Mouse (Mus musculus): ENCODE data around the gene Egfr. TPM values are rescaled to one million over a fixed set of nuclear protein-coding genes. Genes with fewer than 3 reads are reported as not detected.
A peak's percentile ranks its signal among the peaks of the same experiment; 100 is the strongest.

The Egfr gene
- total RNA-seq (2014; rRNA removed) = 15.3 and 19.4 TPM in 2 replicates
- polyA plus RNA-seq (2015; fragmentation: Nextera tagmentation; extraction: Ambion mirVana) = 5.4 and 6.6 TPM in 2 replicates

- TF ChIP-seq CTCF (IDR thresholded peaks at IDR 0.05; ENCODE audit: low read depth) = no peak
These were observed at the start of gene Egfr for GRCm38 (mm10) chr11:16752007-16752348. TSS of gene Egfr (plus strand) at chr11:16752203.

GRCm38 (mm10) chr11:16703221-16703620, 48.8 kb upstream of the Egfr start:
- no peaks in the 10 kb centered on the region for H3K27me3 ChIP-seq (ENCODE audit: insufficient read depth, low read length)
- DNase-seq (no peak), ATAC-seq (no peak)
- H3K9ac ChIP-seq = no peak overlapping the region
- H3K36me3 ChIP-seq (ENCODE audit: insufficient read depth) = no peaks in the 10 kb centered on the region
- H3K4me2 ChIP-seq (ENCODE audit: low read depth) = no peak overlapping the region
- no peaks in the 10 kb centered on the region for H3K4me1 ChIP-seq (ENCODE audit: insufficient read depth)
- WGBS = 93% methylated on average over 3 of the region's 3 CpGs
- TF ChIP-seq CTCF (IDR thresholded peaks at IDR 0.05; ENCODE audit: low read depth) = no peak
- H3K4me3 ChIP-seq (ENCODE audit: low read depth, low read length) = no peak overlapping the region
- no peak overlapping the region for H3K27ac ChIP-seq (ENCODE audit: low read depth, low read length)
- H3K9me3 ChIP-seq (ENCODE audit: low read length) = no peaks in the 10 kb centered on the region

More at GRCm38 (mm10) chr11:16752007-16752348, at the start of gene Egfr:
- Histone ChIP-seq H3K36me3 (ENCODE audit: insufficient read depth) (no peaks in the 10 kb centered on the region), H3K9me3 (ENCODE audit: low read length) (no peaks in the 10 kb centered on the region), H3K9ac (peak within 1 kb of the TSS; percentile 44), H3K4me2 (ENCODE audit: low read depth) (peak within 1 kb of the TSS; percentile 99), H3K4me1 (ENCODE audit: insufficient read depth) (peaks cover 13% of the 10 kb centered on the region; the same call in 1 of the 2 replicates), H3K4me3 (ENCODE audit: low read depth, low read length) (peak within 1 kb of the TSS; percentile 55), H3K27me3 (ENCODE audit: insufficient read depth, low read length) (peaks cover 23% of the 10 kb centered on the region), H3K27ac (ENCODE audit: low read depth, low read length) (no peak within 1 kb of the TSS)
- peak; percentile 31 for DNase-seq
- 2% methylated on average over 21 of the region's 21 CpGs for WGBS
- peak; percentile 89 for ATAC-seq

GRCm38 (mm10) chr11:16735083-16735644, 16.8 kb upstream of the Egfr start:
- H3K4me3 ChIP-seq (ENCODE audit: low read depth, low read length) = no peak overlapping the region
- DNase-seq (no peak), ATAC-seq (no peak)
- H3K27ac ChIP-seq (ENCODE audit: low read depth, low read length) = no peak overlapping the region
- no peaks in the 10 kb centered on the region for H3K36me3 ChIP-seq (ENCODE audit: insufficient read depth)
- H3K4me2 ChIP-seq (ENCODE audit: low read depth) = no peak overlapping the region
- no peaks in the 10 kb centered on the region for H3K27me3 ChIP-seq (ENCODE audit: insufficient read depth, low read length)
- H3K9me3 ChIP-seq (ENCODE audit: low read length) = no peaks in the 10 kb centered on the region
- no peaks in the 10 kb centered on the region for H3K4me1 ChIP-seq (ENCODE audit: insufficient read depth)
- no peak overlapping the region for H3K9ac ChIP-seq
- 57% methylated on average over 1 of the region's 1 CpGs for WGBS
- TF ChIP-seq CTCF (IDR thresholded peaks at IDR 0.05; ENCODE audit: low read depth) = no peak

GRCm38 (mm10) chr11:16737323-16737722, 14.7 kb upstream of the Egfr start:
- H3K9ac ChIP-seq = no peak overlapping the region
- no peak for ATAC-seq
- H3K27me3 ChIP-seq (ENCODE audit: insufficient read depth, low read length) = no peaks in the 10 kb centered on the region
- H3K9me3 ChIP-seq (ENCODE audit: low read length) = no peaks in the 10 kb centered on the region
- no peaks in the 10 kb centered on the region for H3K4me1 ChIP-seq (ENCODE audit: insufficient read depth)
- H3K4me2 ChIP-seq (ENCODE audit: low read depth) = no peak overlapping the region
- DNase-seq = no peak
- TF ChIP-seq CTCF (IDR thresholded peaks at IDR 0.05; ENCODE audit: low read depth) = no peak
- H3K4me3 ChIP-seq (ENCODE audit: low read depth, low read length) = no peak overlapping the region
- H3K27ac ChIP-seq (ENCODE audit: low read depth, low read length) = no peak overlapping the region
- H3K36me3 ChIP-seq (ENCODE audit: insufficient read depth) = no peaks in the 10 kb centered on the region
- 74% methylated on average over 2 of the region's 2 CpGs for WGBS

- DNase-seq (no peak), ATAC-seq (no peak)
- Histone ChIP-seq H3K4me1 (ENCODE audit: insufficient read depth) (no peaks in the 10 kb centered on the region), H3K9me3 (ENCODE audit: low read length) (no peaks in the 10 kb centered on the region), H3K4me2 (ENCODE audit: low read depth) (no peak overlapping the region), H3K27me3 (ENCODE audit: insufficient read depth, low read length) (no peaks in the 10 kb centered on the region), H3K27ac (ENCODE audit: low read depth, low read length) (no peak overlapping the region), H3K4me3 (ENCODE audit: low read depth, low read length) (no peak overlapping the region), H3K9ac (no peak overlapping the region), H3K36me3 (ENCODE audit: insufficient read depth) (no peaks in the 10 kb centered on the region)
- WGBS = 82% methylated on average over 2 of the region's 2 CpGs
- TF ChIP-seq CTCF (IDR thresholded peaks at IDR 0.05; ENCODE audit: low read depth) = no peak
These were observed 13.3 kb upstream of the Egfr start for GRCm38 (mm10) chr11:16738691-16739090.

GRCm38 (mm10) chr11:16739155-16739554, 12.8 kb upstream of the Egfr start:
- no peak for DNase-seq
- no peak for ATAC-seq
- no peak overlapping the region for H3K4me3 ChIP-seq (ENCODE audit: low read depth, low read length)
- no peaks in the 10 kb centered on the region for H3K9me3 ChIP-seq (ENCODE audit: low read length)
- no peaks in the 10 kb centered on the region for H3K27me3 ChIP-seq (ENCODE audit: insufficient read depth, low read length)
- WGBS = 80% methylated on average over 3 of the region's 3 CpGs
- H3K4me1 ChIP-seq (ENCODE audit: insufficient read depth) = no peaks in the 10 kb centered on the region
- no peak overlapping the region for H3K9ac ChIP-seq
- no peaks in the 10 kb centered on the region for H3K36me3 ChIP-seq (ENCODE audit: insufficient read depth)
- TF ChIP-seq CTCF (IDR thresholded peaks at IDR 0.05; ENCODE audit: low read depth) = no peak
- H3K27ac ChIP-seq (ENCODE audit: low read depth, low read length) = no peak overlapping the region
- no peak overlapping the region for H3K4me2 ChIP-seq (ENCODE audit: low read depth)

- no peaks in the 10 kb centered on the region for H3K4me1 ChIP-seq (ENCODE audit: insufficient read depth)
- H3K4me2 ChIP-seq (ENCODE audit: low read depth) = no peak overlapping the region
- H3K9ac ChIP-seq = no peak overlapping the region
- ATAC-seq (no peak), DNase-seq (no peak)
- no peaks in the 10 kb centered on the region for H3K9me3 ChIP-seq (ENCODE audit: low read length)
- no peak for TF ChIP-seq CTCF (IDR thresholded peaks at IDR 0.05; ENCODE audit: low read depth)
- no peaks in the 10 kb centered on the region for H3K36me3 ChIP-seq (ENCODE audit: insufficient read depth)
- H3K4me3 ChIP-seq (ENCODE audit: low read depth, low read length) = no peak overlapping the region
- 69% methylated on average over 10 of the region's 10 CpGs for WGBS
- H3K27me3 ChIP-seq (ENCODE audit: insufficient read depth, low read length) = no peaks in the 10 kb centered on the region
- H3K27ac ChIP-seq (ENCODE audit: low read depth, low read length) = no peak overlapping the region
These were observed 11.1 kb upstream of the Egfr start for GRCm38 (mm10) chr11:16740691-16741611.
